ENCODE assay signal across 7 mouse cellular contexts in genomic region chr9:71485475-71486094, GRCm38 (mm10). TPM values are rescaled to one million over a fixed set of nuclear protein-coding genes. Genes with fewer than 3 reads are reported as not detected.
A peak's percentile ranks its signal among the peaks of the same experiment; 100 is the strongest.
DNase-seq lines count a peak whose midpoint lies in the region; ATAC-seq lines count a peak whose summit lies in the region.

Gene Polr2m, minus strand, starts transcription at chr9:71485935.

- 0 out of 2 replicates have a peak, but pooled peaks cover 7% of the 10 kb centered on the region for H3K4me1 ChIP-seq in intestine, embryonic 15.5 days (replicated peaks)
- H3K4me1 ChIP-seq in midbrain, embryonic 10.5 days, result peaks cover 27% of the 10 kb centered on the region

- peak; percentile 98 for DNase-seq in adrenal gland, adult 2 months
- DNase-seq in embryo, embryonic 11.5 days (ENCODE audit: low read depth, low spot score), result peak; percentile 88
- peak; percentile 94 to 95 for DNase-seq in gastrocnemius, postnatal 36 days
- peak; percentile 90 to 96 for DNase-seq in left cerebral cortex, postnatal 25 days (ENCODE audit: low spot score in 2 of 2)
- DNase-seq in midbrain, embryonic 10.5 days (ENCODE audit: low spot score), result peak; percentile 93
- peak; percentile 89 for DNase-seq in right cerebral cortex, postnatal 4 days

- peak within 1 kb of the TSS; percentile 88 for H3K4me3 ChIP-seq in intestine, embryonic 15.5 days (replicated peaks)
- peak within 1 kb of the TSS; percentile 98 for H3K4me3 ChIP-seq in midbrain, embryonic 10.5 days

- WGBS in intestine, embryonic 15.5 days, result under 1% methylated on average over 70 of the region's 70 CpGs
- WGBS in midbrain, embryonic 10.5 days, result under 1% methylated on average over 70 of the region's 70 CpGs

- H3K9ac ChIP-seq in intestine, embryonic 15.5 days, result peak within 1 kb of the TSS; percentile 99

- no peaks in the 10 kb centered on the region for H3K27me3 ChIP-seq in intestine, embryonic 15.5 days (replicated peaks)
- H3K27me3 ChIP-seq in midbrain, embryonic 10.5 days (ENCODE audit: low read depth, poor library complexity, severe bottlenecking), result no peaks in the 10 kb centered on the region

- H3K27ac ChIP-seq in intestine, embryonic 15.5 days, result peak within 1 kb of the TSS; percentile 93
- peak within 1 kb of the TSS; percentile 100 for H3K27ac ChIP-seq in midbrain, embryonic 10.5 days (replicated peaks)

- intact Hi-C loops in gastrocnemius, postnatal 36 days (cut with DNase I), result no loop called here
- intact Hi-C loops in left cerebral cortex, postnatal 25 days (cut with DNase I), result no loop called here

- H3K36me3 ChIP-seq in intestine, embryonic 15.5 days, result peaks cover 24% of the 10 kb centered on the region
- peaks cover 31% of the 10 kb centered on the region for H3K36me3 ChIP-seq in midbrain, embryonic 10.5 days

- no peaks in the 10 kb centered on the region for H3K9me3 ChIP-seq in intestine, embryonic 15.5 days
- H3K9me3 ChIP-seq in midbrain, embryonic 10.5 days (replicated peaks), result no peaks in the 10 kb centered on the region

- H3K4me2 ChIP-seq in intestine, embryonic 15.5 days (replicated peaks), result peak within 1 kb of the TSS; percentile 55

- peak; percentile 98 for ATAC-seq in intestine, embryonic 15.5 days

RNA-seq across cellular contexts. Expression of gene Polr2m, which starts in this region (rescaled TPM):
- total RNA-seq in adrenal gland, adult 2 months (2021), result 100 to 1,000 TPM; 179 to 202 TPM
- polyA plus RNA-seq in adrenal gland, adult 2 months (2012; rRNA removed), result 1,620 and 2,789 TPM in 2 replicates
- 100 to 1,000 TPM; 202 to 210 TPM for total RNA-seq in gastrocnemius, postnatal 36 days (2021)
- polyA plus RNA-seq in intestine, embryonic 15.5 days (2015; fragmentation: Nextera tagmentation; extraction: Ambion mirVana), result 324 and 329 TPM in 2 replicates
- 100 to 1,000 TPM; 192 to 208 TPM for total RNA-seq in left cerebral cortex, postnatal 25 days (2021)
- polyA plus RNA-seq in midbrain, embryonic 10.5 days (2016; fragmentation: Nextera tagmentation; extraction: Ambion mirVana), result 546 and 576 TPM in 2 replicates

Comparison
In these comparisons a context has a peak if more than half of its experiments do, and no peak if none do; other contexts are left out.
1. Peak in every context shown above with its lines: DNase-seq, ATAC-seq, H3K4me3 ChIP-seq and H3K27ac ChIP-seq.